Mouse (Mus musculus) thymus, postnatal 4 days (tissue): ENCODE data around the gene Sbno2.

ENCODE experiments used
- DNase-seq: peaks from one replicate; pipeline ENCODE4 v3.0.0; 2021

Sbno2 gene

DNA sequence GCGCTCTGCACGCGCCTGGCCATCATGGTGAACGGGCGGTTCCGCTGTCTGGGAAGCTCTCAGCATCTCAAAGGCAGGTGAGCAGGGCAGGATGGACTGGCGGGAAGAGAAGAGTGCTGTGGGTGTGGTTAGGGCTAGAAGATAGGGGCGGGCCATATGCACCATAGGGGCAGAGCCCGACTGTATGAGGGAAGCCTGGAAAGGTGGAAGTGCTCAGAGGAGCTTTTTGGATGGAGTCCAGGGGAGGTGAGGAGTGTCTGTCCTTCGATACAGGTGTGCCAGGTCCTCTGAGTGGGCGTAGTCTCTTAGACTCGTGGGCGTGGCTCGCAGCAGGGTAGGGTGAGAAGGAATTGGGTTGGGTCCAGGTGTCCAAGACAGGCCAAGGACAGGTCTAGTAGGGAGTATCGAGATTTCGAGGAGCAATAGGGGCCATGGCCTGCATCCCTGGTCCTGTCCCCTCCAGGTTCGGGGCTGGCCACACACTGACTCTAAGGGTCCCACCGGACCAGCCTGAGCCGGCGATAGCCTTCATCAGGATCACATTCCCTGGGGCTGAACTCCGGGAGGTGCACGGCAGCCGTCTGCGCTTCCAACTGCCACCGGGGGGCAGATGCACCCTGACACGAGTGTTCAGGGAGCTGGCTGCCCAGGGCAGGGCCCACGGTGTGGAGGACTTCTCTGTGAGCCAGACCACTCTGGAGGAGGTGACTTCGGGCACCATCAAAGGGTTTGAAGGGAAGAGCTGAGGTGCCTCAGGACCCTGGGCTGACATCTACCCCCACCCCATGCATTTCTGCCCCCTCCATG, 90.7 kb downstream of the Sbno2 start:
- peak; percentile 66 for DNase-seq

DNA sequence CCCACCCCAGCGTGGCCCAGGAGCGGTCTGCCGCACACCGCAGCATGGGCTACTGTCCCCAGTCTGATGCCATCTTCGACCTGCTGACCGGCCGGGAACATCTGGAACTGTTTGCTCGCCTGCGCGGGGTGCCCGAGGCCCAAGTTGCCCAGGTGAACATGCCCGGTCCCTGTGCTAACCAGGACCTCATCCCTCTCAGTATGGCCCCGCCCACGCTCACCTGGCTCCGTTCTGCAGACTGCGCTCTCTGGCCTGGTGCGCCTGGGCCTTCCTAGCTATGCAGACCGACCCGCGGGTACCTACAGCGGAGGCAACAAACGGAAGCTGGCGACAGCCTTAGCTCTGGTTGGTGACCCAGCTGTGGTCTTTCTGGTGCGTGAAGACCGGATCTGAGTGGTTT, 91.8 kb downstream of the Sbno2 start:
- no peak for DNase-seq

DNA sequence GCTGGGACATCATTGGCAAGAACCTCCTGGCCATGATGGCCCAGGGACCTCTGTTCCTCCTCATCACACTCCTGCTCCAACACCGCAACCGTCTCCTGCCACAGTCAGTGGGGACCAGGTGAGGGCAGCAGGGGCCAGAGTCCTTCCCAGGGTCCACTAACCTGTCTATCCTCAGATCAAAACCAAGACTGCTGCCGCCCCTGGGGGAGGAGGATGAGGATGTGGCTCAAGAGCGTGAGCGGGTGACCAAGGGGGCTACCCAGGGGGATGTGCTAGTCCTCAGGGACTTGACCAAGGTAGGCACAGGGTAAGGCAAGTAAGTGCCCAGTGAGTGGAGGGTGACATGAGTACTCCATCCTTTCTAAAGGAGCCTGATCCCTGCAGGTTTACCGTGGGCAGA, 93.6 kb downstream of the Sbno2 start:
- no peak for DNase-seq
